Mouse (Mus musculus) bone marrow, adult 2 months (tissue): ENCODE measurements at regions not wholly inside any gene's neighbourhood (a gene's known extent, or its start where the extent isn't known, plus 50 kb on each side); places are given as distances from the start of the nearest gene placed in this dataset.

Experiments
- CTCF ChIP-seq: fragments of 200-500 bp; IDR thresholded peaks from 2 replicates; pipeline ENCODE4 v1.5.1; 2011; ENCODE audit warnings: low read length, control low read depth; ENCODE audit not compliant: control insufficient read depth, insufficient read depth
- POLR2A ChIP-seq: fragments of 200-500 bp; IDR thresholded peaks from 2 replicates; pipeline ENCODE4 v1.6.1; 2011; ENCODE audit warnings: low read depth, mild to moderate bottlenecking, control low read depth, low read length, borderline replicate concordance; ENCODE audit not compliant: control insufficient read depth

DNA sequence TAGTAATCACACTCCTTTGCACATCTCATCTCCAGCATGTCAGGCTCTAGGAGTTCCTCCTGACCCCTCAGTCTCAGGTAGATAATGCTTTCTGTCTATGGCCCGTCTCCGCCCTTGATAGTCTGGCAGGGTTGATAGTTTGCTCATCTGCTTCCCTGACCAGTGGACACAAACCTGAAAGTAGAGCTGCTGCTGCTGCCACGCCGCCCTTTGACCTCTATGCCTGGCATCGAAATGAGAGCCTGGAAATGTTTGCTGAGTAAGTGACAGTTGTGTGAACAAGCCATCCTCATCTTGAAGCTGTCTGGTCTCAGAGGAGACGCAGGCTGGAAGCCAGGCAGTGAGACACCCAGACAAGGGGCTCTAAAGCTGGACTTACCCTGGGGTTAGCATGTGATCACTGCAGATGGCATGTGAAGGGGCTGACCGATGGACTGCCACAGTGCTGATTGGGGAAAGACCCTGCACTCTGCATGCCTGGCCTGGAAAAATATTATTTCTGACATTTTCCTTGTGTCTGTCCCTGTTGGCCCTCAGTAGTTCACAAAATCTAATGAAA lies 109.8 kb upstream of the Syt6 start:
- TF ChIP-seq POLR2A (no peak), CTCF (no peak)
